Mouse (Mus musculus) frontal cortex, postnatal 25 days (tissue): ENCODE results near the gene Cyp17a1.
A peak's percentile ranks its signal among the peaks of the same experiment; 100 is the strongest.

ENCODE experiments used
- DNase-seq, 2 experiments: peaks; one replicate each; pipeline ENCODE4 v3.0.0; 2022; ENCODE audit warnings: low spot score in 2 of 2

Cyp17a1 gene

DNA sequence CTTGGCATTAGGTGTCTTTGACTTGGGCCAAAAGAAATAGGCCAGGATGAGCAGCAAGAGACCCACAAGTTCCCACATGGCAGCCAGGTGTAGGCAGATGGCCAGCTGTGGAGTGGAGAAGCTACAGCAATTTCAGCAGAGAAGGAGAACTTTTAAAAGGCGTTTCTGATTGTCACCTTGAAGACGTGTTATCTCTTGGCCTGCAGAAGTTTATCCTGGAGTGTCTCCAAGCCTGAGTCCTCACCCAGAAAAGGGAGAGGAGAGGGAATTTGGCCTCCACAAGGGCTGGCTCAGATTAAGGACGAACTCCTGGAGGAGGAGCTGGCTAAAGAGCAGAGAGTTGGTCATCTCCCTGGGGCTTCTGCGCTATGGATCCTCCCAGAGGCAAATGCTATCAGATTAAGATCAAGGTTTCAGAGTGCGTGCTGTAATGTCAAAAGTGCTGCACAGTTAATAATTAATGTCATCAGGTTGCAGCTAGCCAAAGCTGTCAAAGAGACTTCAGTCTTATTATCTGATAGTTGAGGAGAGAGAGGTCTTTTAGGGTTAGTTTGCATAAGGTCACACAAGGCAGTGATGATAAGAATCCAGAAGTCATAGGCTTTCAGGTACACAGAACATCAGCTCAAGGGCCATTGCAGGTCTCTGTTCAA lies at the start of gene Cyp17a1:
Gene Cyp17a1 (minus strand): TSS at position 407 of the 653 bp plus-strand sequence.
- no peak for DNase-seq

DNA sequence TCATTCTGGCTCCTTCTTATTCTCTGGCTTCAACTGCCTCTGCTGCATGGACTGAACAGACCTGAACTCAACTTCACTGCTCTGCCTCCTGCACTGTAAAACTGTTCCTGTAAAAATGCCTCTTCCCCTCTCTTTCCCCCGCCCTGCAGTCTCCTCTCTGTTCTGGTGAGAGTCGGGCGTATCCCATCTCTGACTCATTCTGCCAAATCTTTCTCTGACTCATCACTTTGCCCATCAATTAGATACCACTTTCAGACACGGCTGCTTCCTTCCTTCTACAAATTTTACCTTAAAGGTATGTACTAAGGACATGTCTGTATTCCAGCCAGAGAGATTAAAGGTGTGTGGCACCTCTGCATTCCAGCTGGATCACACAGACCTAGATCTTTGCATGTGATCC lies 45.2 kb upstream of the Cyp17a1 start:
- DNase-seq: no peak

DNA sequence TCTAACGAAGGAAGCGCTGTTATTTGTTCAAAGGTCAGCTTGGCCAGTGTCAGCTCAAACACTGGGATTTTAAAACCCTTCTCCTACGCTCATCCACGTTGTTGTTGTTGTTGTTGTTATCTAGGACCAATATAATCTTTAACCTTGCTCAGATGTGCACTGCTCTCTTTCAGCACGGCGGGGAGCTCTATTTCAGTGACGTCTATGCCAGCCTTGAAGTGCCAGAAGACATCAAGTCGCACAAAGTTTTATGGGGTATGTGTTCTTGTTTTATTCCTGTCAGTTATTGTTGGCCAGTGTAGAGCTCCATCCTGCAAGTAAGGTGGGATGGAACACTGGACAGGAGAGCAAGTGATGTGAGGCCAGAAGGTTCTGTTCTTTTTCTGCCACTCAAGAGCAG lies 42.0 kb upstream of the Cyp17a1 start:
- DNase-seq: no peak

DNA sequence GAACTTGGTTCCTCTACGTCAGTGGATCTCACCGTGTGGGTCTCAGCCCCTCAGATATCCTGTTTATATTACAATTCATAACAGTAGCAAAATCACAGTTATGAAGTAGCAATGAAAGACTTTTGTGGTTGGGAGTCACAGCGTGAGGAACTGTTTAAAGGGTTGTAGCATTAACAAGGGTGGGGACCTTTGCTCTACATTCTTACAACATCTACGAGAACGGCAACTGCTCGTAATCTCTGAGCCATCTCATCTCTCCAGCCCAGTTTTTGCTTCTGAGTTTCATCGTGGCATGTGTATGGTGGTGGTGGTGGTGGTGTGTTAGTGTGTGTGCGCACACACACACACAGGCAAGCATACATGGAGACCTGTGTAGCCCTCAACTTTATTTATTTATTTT lies 41.3 kb upstream of the Cyp17a1 start:
- DNase-seq: no peak

DNA sequence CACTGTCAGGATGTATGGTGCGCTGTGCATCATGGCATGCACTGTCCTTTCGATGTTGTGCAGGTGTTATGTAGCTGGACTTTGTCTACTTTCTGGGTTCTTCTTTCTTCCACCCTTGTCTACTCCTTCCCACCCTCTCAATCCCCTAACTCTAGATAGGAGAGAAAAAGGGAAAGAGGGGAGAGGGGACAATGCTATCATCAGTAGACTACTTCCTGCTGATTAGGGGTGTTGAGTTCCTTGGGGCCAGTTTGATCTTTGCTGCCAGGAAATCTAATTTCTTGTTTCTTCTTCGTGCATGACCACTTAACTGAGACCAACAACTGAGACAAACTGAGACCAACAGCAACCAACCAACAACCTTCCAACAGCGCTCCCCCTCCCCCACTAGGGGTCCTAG lies 37.6 kb upstream of the Cyp17a1 start:
- no peak for DNase-seq

DNA sequence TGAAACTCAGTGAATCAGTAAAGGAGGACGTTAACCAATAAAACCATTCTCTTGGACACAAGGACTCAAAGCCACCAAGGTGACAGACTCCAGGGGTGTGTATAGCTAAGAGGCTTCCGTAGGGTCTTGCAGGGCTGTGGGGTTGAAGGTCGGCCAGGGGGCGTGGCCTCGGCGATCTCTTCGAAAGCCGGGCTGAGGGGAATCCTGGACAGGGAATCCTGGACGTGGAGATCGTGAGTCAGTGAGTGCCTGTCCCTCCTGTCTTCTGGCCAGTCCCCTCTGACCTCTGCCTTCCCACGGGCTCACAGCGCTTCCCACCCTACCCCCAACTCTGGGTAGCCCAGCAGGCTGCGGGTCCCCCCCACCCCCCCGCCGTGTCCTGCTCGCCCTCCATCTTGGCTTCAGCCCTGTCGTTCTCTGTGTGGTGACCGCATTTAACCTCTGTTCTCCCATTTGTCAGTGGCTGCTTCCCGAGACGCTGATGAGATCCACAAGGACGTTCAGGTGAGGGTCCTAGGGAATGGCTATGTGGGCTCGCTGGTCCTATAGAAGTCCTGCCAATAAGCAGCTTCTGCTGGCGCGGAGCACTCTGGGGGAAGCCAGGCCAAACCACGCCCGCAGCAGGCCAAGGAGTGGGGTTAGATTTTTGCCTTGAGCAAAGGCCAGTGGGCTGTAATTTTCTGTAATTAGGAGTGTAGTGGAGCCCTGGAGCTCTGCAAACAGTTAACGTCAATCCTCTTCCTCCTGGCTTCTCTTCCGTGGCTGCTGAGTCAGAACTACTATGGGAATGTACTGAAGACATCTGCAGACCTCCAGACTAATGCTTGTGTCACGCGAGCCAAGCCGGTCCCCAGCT lies 34.6 kb upstream of the Cyp17a1 start, which contains the start of gene As3mt:
Gene As3mt (plus strand): TSS at position 163 of the 856 bp plus-strand sequence.
- peak in 1 of 2 experiments; percentile 15 for DNase-seq

GRCm38 (mm10) chr19:46706540-46707295 lies 33.7 kb upstream of the Cyp17a1 start:
- DNase-seq: no peak

DNA sequence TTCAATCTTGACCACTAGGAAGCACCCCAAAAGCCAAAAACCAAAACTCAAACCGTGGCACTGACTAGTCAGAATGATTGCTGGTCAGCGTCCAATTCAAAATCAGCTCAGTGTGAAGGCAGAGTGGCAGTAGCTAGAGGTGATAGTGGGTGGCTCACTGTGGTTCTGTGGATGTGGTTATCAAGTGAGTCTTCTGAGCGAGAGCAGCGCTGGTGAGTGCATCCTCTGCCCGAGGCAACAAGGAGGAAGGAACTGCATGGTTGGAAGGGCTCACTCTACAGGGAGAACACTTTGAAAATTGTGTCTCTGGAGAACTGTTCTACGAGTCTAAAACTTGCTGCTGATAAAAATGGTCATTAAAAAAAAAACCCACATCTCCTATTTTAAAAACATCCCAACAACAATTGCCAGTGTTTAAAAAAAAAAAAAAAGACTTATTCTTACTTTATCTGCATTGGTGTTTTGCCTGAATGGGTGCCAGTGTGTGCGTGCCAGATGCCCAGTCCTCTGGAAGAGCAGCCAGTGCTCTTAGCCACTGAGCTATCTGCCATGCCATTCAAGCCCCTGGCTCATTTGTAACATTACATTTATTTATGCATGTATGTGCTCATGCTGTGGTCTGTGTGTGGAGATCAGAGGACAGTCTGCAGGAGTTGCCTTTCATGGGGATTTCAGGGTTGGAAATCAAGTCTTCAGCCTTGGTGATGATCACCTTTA lies 33.0 kb upstream of the Cyp17a1 start:
- no peak for DNase-seq

- DNase-seq: no peak
Measured at GRCm38 (mm10) chr19:46701156-46701555, 28.2 kb upstream of the Cyp17a1 start.

DNA sequence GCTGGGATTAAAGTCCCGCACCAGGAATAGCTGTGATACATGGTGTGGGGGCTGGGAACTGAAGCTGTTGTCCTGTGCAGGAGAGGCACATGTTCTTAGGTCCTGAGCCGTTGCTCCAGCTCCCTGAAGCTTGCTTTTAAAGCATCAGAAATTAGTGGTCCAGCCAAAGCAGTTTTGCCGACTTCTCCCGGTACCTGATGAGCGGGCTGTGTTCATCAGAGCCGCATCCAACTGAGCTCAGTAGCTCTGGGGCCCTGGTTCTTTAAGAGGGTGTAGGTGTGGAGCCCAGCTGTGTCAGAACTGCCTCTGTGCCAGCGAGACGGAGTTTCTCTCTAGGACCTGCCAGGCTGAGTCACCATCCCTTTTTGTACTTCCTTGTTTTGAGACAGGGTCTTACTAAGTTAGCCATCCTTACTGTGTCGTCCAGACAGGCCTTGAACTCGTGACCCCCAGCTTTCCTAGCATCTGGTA lies 26.1 kb upstream of the Cyp17a1 start:
- no peak for DNase-seq

GRCm38 (mm10) chr19:46697840-46698517 lies 25.0 kb upstream of the Cyp17a1 start:
- DNase-seq: no peak

DNA sequence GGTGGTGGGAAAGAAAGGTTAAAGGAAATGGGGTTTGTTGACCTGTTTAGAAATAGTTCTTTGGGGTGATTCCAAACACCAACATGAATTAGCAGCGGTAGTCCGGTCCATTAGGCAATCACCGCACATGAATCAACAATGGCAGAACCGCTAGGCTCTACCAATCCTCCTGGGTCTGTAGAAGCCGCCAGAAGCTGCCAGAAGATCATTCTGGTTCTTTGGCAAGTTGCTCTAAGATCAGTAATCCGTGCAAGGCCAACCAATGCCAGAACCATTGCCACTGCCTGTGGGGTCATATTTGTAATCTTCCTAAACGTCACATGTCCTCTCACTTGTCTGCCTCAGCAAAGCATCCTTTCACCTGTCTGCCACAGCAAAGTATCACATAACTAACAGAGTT lies 24.0 kb upstream of the Cyp17a1 start:
- DNase-seq: no peak

DNA sequence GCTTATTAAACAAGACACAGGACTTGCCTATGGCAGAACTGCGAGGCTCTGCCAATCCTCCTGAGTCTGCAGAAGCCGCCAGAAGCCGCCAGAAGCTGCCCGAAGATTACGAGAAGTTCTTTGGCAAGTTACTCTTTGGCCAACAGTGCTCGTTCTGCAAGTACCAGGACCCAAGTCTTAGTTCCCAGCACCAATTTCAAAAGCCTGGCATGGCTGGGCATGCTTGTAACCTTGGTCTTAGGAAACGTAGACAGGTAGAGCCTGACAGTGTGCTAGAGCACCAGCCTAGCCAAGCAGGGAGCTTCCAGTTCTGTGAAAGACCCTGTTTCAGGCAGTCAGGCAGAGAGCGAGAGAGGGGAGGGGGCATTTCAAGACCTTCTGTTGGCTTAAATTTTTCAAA lies 23.5 kb upstream of the Cyp17a1 start:
- no peak for DNase-seq

GRCm38 (mm10) chr19:46693146-46693545 lies 20.2 kb upstream of the Cyp17a1 start:
- no peak for DNase-seq

DNA sequence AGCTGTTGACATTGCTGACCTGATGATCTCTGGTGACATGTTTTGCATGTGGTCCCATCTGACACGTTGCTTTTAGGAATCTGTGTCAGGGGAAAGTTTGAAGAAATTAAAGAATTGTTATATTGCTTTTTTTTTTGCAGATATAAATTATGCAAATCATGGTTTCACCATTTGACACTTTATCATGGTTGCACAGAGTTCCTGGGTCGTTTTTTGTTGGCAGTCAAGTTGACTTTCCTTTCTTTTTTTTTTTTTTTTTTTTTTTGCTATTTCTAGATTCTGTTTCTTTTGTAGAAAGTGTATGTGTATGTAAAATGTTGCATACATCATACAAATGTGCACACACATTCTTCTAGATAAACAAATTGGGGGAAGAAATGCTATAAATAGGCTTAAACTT lies 18.1 kb upstream of the Cyp17a1 start:
- DNase-seq: no peak

DNA sequence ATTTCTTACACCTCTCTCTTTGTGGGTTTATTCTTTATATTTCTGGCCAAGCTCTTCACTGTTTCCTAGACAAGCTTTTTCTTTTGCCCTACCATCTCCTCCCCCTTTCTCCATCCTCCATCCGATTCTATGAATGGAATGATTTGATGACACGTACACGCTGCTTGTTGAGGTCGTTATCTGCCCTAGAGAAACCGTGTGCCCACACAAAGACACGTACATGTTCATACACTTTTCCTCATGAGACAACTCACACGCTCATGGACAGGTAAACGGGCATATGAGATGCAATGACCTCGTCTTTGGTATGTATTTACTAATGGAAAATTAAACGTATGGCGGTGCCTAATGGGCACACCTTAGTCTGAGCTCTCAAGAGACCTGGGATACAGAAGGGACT lies 17.4 kb upstream of the Cyp17a1 start:
- DNase-seq: no peak

GRCm38 (mm10) chr19:46689460-46690372 lies 16.7 kb upstream of the Cyp17a1 start, which contains the start of gene Borcs7:
Gene Borcs7 (plus strand): TSS chr19:46689906.
- DNase-seq: peak; percentile 79 to 87

- no peak for DNase-seq
Measured at GRCm38 (mm10) chr19:46679720-46680383, 6.9 kb upstream of the Cyp17a1 start.

- DNase-seq: no peak
Measured at GRCm38 (mm10) chr19:46675641-46676040, 2.7 kb upstream of the Cyp17a1 start.
